Mouse (Mus musculus) heart, embryonic 13.5 days (tissue): Measurements from ENCODE around the gene Cyp26b1. TPM values are rescaled to one million over a fixed set of nuclear protein-coding genes. Genes with fewer than 3 reads are reported as not detected.

Experiments used
- ATAC-seq: fragments of 200-750 bp; cut with Nextera tagmentation; 2 replicates; pipeline ENCODE4 v1.8.0; 2017; ENCODE audit warnings: moderate TSS enrichment; ENCODE audit not compliant: insufficient number of reproducible peaks, low FRiP score, low TSS enrichment; ENCODE audit errors: extremely low read depth
- H3K27ac ChIP-seq: fragments of 300-500 bp; sonication (generic); replicated peaks from 2 replicates; pipeline ENCODE4 v1.5.1; 2015; ENCODE audit warnings: moderate library complexity, mild to moderate bottlenecking, inconsistent platforms
- H3K27me3 ChIP-seq: fragments of 300-500 bp; sonication (generic); replicated peaks from 2 replicates; pipeline ENCODE4 v1.6.1; 2015; ENCODE audit warnings: mild to moderate bottlenecking, inconsistent platforms
- H3K36me3 ChIP-seq: fragments of 300-500 bp; sonication (generic); 2 replicates; pipeline ENCODE4 v1.6.1; 2015; ENCODE audit warnings: mild to moderate bottlenecking, inconsistent platforms
- H3K4me1 ChIP-seq: fragments of 300-500 bp; sonication (generic); 2 replicates; pipeline ENCODE4 v1.6.1; 2015; ENCODE audit warnings: inconsistent platforms
- H3K4me2 ChIP-seq: fragments of 300-500 bp; sonication (generic); 2 replicates; pipeline ENCODE4 v1.6.1; 2015; ENCODE audit warnings: inconsistent platforms, mild to moderate bottlenecking, moderate library complexity
- H3K4me3 ChIP-seq: fragments of 300-500 bp; sonication (generic); 2 replicates; pipeline ENCODE4 v1.5.1; 2015; ENCODE audit warnings: moderate library complexity, mild to moderate bottlenecking, inconsistent platforms
- H3K9ac ChIP-seq: fragments of 300-500 bp; sonication (generic); 2 replicates; pipeline ENCODE4 v1.6.1; 2015; ENCODE audit warnings: inconsistent platforms, mild to moderate bottlenecking, moderate library complexity
- H3K9me3 ChIP-seq: fragments of 300-500 bp; sonication (generic); 2 replicates; pipeline ENCODE4 v1.6.1; 2016; ENCODE audit warnings: inconsistent platforms
- WGBS: fragments of 180-500 bp; shearing (Covaris S2); methylation state at CpG from one replicate; pipeline ENCODE4 v1.1.7; 2015; ENCODE audit warnings: mixed read lengths; 5-methylcytosine and 5-hydroxymethylcytosine counted together
- polyA plus RNA-seq: library from polyadenylated mRNA; unstranded; fragments of >200 nt; fragmentation: Nextera tagmentation; extraction: Ambion mirVana; gene quantifications from 2 replicates; pipeline ENCODE4 v1.2.1, GENCODE M21; 2015

The Cyp26b1 gene
- polyA plus RNA-seq, 1 experiment from 2014 or later, result 1.4 TPM

DNA sequence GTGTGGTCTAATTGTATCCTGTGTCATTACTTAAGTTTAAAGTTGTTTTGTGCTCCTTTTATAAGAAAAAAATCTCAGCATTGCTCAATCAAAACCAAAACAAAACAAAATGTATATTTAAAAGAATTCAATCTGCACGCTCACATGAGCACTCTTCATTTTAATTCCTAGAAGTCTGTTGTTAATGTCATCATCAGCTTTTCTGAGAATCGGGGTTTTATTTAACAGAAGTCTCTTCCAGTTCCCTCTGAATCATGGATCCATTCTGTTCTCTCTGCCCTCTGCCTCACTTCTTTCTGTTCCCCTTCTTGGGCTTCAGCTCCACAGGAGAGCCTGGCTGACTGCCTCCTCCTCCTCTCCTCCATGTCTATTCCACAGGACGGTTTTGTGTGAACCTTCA is 49.3 kb downstream of the Cyp26b1 start:
- H3K9ac ChIP-seq, result no peak overlapping the region
- H3K27me3 ChIP-seq, result peaks cover 19% of the 10 kb centered on the region
- no peaks in the 10 kb centered on the region for H3K4me1 ChIP-seq
- 73% methylated on average over 3 of the region's 3 CpGs for WGBS
- no peak for ATAC-seq
- no peak overlapping the region for H3K27ac ChIP-seq
- no peak overlapping the region for H3K4me3 ChIP-seq
- H3K4me2 ChIP-seq, result no peak overlapping the region
- no peaks in the 10 kb centered on the region for H3K9me3 ChIP-seq
- no peaks in the 10 kb centered on the region for H3K36me3 ChIP-seq

DNA sequence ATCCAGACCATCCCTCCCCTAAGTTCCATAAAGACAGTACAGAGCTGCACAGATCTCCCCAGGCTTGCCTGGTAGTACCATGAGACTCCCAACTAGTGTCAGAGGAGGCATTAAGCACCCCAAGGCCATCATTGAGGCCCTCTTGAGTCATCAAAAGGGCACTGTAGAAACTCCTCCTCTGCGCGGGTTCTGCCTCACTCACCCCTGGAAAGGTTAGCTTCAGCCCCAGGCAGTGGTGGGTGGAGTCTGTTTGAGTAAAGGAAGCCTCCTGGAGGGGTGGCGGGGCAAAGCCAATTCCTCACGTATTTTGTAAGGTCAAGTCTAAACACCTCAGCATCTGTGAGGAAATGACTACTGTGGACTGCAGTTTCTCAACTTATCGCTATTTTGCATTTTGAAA is 50.2 kb downstream of the Cyp26b1 start:
- H3K27ac ChIP-seq, result no peak overlapping the region
- 40% methylated on average over 5 of the region's 5 CpGs for WGBS
- peaks cover 21% of the 10 kb centered on the region for H3K27me3 ChIP-seq
- no peaks in the 10 kb centered on the region for H3K4me1 ChIP-seq
- no peak overlapping the region for H3K4me2 ChIP-seq
- no peaks in the 10 kb centered on the region for H3K36me3 ChIP-seq
- no peak overlapping the region for H3K4me3 ChIP-seq
- ATAC-seq, result no peak
- no peaks in the 10 kb centered on the region for H3K9me3 ChIP-seq
- H3K9ac ChIP-seq, result no peak overlapping the region

DNA sequence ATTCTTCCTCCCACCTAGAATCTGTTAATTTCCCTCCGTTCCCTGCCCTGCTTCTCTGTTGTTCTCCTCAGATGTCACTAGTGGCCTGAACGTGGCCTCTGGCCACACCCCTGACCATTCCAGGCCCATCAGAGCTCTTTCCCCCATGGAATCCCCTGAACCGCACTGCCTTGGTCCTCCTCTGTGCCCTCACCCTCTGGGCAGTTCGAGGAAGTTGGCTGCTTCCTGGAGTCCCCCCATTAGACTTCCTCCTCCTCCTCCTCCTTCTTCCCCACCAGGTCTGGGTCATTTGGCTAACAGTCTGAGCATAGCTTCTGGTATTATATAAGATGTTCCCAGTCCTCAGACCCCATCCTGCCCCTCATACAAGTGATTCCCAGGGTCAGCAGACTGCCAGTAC is 53.8 kb downstream of the Cyp26b1 start:
- Histone ChIP-seq H3K9me3 (no peaks in the 10 kb centered on the region), H3K4me2 (no peak overlapping the region), H3K27ac (no peak overlapping the region), H3K4me1 (no peaks in the 10 kb centered on the region), H3K4me3 (no peak overlapping the region), H3K36me3 (no peaks in the 10 kb centered on the region), H3K27me3 (peaks cover 21% of the 10 kb centered on the region), H3K9ac (no peak overlapping the region)
- WGBS, result 38% methylated on average over 4 of the region's 4 CpGs
- no peak for ATAC-seq

DNA sequence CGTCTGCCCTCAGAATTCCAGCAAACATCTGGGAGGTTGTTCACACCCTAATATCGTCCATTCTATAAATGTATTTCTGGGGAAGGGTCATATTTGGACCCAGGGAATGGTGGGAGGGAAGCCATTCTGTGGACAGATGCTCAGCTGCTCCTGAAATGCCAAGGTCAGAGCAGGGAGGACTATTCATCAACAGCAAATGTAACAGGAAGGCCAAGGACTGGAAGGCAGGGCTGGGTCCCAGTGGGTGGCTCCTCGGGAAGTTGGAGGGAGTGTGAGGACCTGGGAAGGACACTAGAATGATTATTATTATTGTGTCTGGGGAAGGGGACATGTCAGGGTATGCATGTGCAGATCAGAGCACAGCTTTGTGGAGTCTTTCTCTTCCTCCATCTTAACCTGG is 55.0 kb downstream of the Cyp26b1 start:
- Histone ChIP-seq H3K4me1 (no peaks in the 10 kb centered on the region), H3K27me3 (peaks cover 21% of the 10 kb centered on the region), H3K9me3 (no peaks in the 10 kb centered on the region), H3K4me3 (no peak overlapping the region), H3K9ac (no peak overlapping the region), H3K36me3 (no peaks in the 10 kb centered on the region), H3K27ac (no peak overlapping the region), H3K4me2 (no peak overlapping the region)
- WGBS, result 57% methylated on average over 3 of the region's 3 CpGs
- ATAC-seq, result no peak

DNA sequence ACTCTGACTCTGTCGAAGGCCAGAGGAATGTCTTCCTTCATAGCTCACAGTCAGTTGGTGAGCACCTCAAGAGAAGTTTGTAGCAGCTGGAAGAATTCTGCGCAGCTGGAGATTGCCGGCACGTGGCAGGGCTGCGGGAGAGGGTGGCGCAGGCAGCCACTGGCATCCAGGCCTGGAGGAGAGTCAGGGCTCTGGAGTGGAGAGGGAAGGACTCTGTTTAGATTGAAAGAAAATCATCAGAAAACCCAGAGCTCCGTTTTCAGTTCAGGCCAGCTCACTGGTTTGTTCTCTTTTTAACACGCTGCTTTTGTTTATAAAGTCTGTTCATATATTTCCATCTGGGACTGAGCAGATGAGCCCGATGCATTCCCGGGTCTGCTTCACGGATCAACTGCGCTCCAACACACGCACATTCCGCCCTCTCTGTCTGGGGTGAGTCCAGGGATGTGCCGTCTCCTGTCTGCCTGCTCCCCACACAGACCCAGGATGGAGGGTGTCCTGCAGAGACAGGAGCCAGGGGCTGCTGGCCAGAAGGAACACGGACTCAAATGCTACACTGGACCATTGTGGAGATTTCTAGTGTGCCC is 56.0 kb downstream of the Cyp26b1 start:
- H3K4me1 ChIP-seq, result no peaks in the 10 kb centered on the region
- H3K4me3 ChIP-seq, result no peak overlapping the region
- H3K9me3 ChIP-seq, result 0 out of 2 replicates have a peak, but pooled peaks cover 3% of the 10 kb centered on the region
- no peak overlapping the region for H3K9ac ChIP-seq
- H3K27me3 ChIP-seq, result peaks cover 21% of the 10 kb centered on the region
- ATAC-seq, result no peak
- no peak overlapping the region for H3K27ac ChIP-seq
- 58% methylated on average over 16 of the region's 16 CpGs for WGBS
- H3K4me2 ChIP-seq, result no peak overlapping the region
- H3K36me3 ChIP-seq, result no peaks in the 10 kb centered on the region

DNA sequence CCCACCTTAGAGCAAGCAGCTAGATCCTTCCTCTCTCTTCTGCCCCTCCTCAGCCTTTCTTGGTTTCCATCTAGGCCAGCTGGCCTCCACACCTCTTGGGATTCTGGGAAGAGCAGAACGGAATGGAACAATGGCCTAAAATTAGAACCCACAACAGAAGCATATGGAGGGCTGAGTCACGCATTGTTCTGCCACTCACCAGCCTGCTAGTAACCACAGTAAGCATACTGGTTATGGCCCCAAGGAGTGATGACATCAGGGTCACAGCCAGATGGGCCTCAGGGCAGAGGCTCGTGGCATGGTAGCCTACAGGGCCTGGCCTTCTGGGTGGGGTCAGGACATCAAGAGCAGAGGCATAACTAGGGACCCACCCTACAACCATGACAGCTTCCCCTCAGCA is 58.8 kb downstream of the Cyp26b1 start:
- ATAC-seq, result no peak
- H3K27me3 ChIP-seq, result peaks cover 17% of the 10 kb centered on the region
- no peak overlapping the region for H3K4me3 ChIP-seq
- H3K36me3 ChIP-seq, result no peaks in the 10 kb centered on the region
- no peak overlapping the region for H3K27ac ChIP-seq
- 0 out of 2 replicates have a peak, but pooled peaks cover 4% of the 10 kb centered on the region for H3K9me3 ChIP-seq
- 47% methylated on average over 3 of the region's 3 CpGs for WGBS
- no peak overlapping the region for H3K9ac ChIP-seq
- H3K4me1 ChIP-seq, result no peaks in the 10 kb centered on the region
- H3K4me2 ChIP-seq, result no peak overlapping the region

DNA sequence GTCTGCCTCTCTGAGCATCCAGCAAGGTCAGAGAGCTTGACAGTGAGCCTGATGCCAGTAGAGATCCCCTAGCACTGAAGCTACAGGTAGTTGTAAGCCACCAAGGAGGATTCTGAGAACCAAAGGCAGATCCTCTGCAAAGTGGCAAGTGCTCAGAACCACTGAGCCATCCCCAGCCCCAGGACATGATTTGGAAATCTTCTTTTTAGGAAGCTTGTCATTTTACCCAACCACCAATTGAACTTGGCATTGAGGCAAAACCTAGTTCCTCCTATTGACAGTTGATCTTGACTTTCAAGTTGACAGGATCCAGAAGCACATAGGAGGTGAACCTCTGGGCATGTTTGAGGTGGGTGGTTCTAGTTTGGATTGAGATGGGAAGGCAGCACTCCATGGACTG is 63.8 kb downstream of the Cyp26b1 start:
- Histone ChIP-seq H3K36me3 (no peaks in the 10 kb centered on the region), H3K27ac (no peak overlapping the region), H3K9me3 (0 out of 2 replicates have a peak, but pooled peaks cover 4% of the 10 kb centered on the region), H3K27me3 (peaks cover 3% of the 10 kb centered on the region), H3K9ac (no peak overlapping the region), H3K4me1 (no peaks in the 10 kb centered on the region), H3K4me3 (no peak overlapping the region), H3K4me2 (no peak overlapping the region)
- no peak for ATAC-seq

DNA sequence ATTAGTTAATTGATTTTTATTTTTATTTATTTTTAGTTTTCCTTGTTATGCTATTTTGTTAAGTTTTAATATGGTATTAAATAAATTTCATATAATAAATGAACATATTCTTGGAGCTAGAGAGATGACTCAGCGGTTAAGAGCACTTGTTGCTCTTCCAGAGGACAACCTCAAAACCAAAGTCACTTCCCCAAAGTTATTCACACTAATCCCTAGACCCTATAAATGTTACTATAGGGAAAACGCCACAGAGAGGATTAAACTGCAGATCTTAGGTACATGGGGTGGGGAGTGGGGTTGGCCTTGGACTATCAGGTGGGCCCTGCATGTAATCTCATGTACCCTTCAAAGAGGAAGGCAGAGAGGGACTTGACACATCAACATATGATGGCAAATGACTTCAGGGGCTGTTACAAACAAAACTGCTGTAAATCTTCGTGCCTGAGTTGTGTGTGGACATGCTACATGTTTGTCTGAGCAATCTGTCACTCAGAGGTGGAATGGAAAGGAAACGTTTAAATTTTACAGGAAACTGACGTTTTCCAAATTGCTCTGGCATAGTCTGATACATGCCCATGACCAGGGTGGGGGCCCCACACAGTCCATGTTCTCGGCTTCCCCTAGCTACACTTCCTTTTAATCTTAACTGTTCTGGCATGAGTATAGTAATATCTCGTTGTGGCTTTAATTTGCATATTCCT is 68.7 kb downstream of the Cyp26b1 start:
- H3K4me2 ChIP-seq, result no peak overlapping the region
- no peaks in the 10 kb centered on the region for H3K9me3 ChIP-seq
- H3K27ac ChIP-seq, result no peak overlapping the region
- peaks cover 7% of the 10 kb centered on the region for H3K4me1 ChIP-seq
- peaks cover 15% of the 10 kb centered on the region for H3K27me3 ChIP-seq
- 71% methylated on average over 7 of the region's 7 CpGs for WGBS
- no peak overlapping the region for H3K9ac ChIP-seq
- H3K4me3 ChIP-seq, result no peak overlapping the region
- ATAC-seq, result no peak
- no peaks in the 10 kb centered on the region for H3K36me3 ChIP-seq
